In genomic region chr1:191914647-191915046, GRCm38 (mm10) we compare ENCODE assay signal across 17 mouse cellular contexts.
"Had no signal": no experiment of that assay in that cellular context is flagged by ENCODE, and none has a peak within 500 bp of the region (broad histone marks: within the 10 kb centered on the region; RNA-seq: fewer than 3 reads in every experiment).

No protein-coding gene starts in this region.

- H3K27ac ChIP-seq: liver, embryonic 15.5 days; lung, embryonic 15.5 days; macrophage; midbrain, embryonic 12.5 days; midbrain, embryonic 15.5 days; neural tube, embryonic 12.5 days; stomach, embryonic 15.5 days; stomach, postnatal 0 days had no signal

- H3K9ac ChIP-seq: liver, embryonic 15.5 days; liver, postnatal 0 days; lung, embryonic 15.5 days; midbrain, embryonic 12.5 days; midbrain, embryonic 15.5 days; neural tube, embryonic 12.5 days; stomach, embryonic 15.5 days had no signal

- H3K27me3 ChIP-seq: liver, embryonic 15.5 days; lung, embryonic 15.5 days; midbrain, embryonic 12.5 days; midbrain, embryonic 15.5 days; neural tube, embryonic 12.5 days; stomach, embryonic 15.5 days had no signal

- H3K4me2 ChIP-seq: liver, embryonic 15.5 days; lung, embryonic 15.5 days; midbrain, embryonic 12.5 days; midbrain, embryonic 15.5 days; neural tube, embryonic 12.5 days; stomach, embryonic 15.5 days had no signal

- DNase-seq: liver, postnatal 0 days; lung, adult 2 months; lung, postnatal 14 days; lung, postnatal 36 days; right cerebral cortex, postnatal 14 days; thymus, adult 2 months; thymus, postnatal 25 days; thymus, postnatal 4 days had no signal

- H3K4me3 ChIP-seq: liver, embryonic 15.5 days; lung, embryonic 15.5 days; midbrain, embryonic 12.5 days; midbrain, embryonic 15.5 days; neural tube, embryonic 12.5 days; stomach, embryonic 15.5 days had no signal

- H3K36me3 ChIP-seq: midbrain, embryonic 15.5 days; neural tube, embryonic 12.5 days; stomach, embryonic 15.5 days had no signal

- ATAC-seq: liver, postnatal 0 days; lung, postnatal 0 days; midbrain, embryonic 15.5 days had no signal

- H3K9me3 ChIP-seq: liver, embryonic 15.5 days; lung, embryonic 15.5 days; midbrain, embryonic 12.5 days; midbrain, embryonic 15.5 days; neural tube, embryonic 12.5 days; stomach, embryonic 15.5 days had no signal
